Mouse (Mus musculus): ENCODE measurements at regions not wholly inside any gene's neighbourhood (a gene's known extent, or its start where the extent isn't known, plus 50 kb on each side); places are given as distances from the start of the nearest gene placed in this dataset.
"Not testable (repeated sequence)": the region's sequence is repeated elsewhere in the genome, so short reads cannot be mapped to it uniquely, and the experiment has no call there.

DNA sequence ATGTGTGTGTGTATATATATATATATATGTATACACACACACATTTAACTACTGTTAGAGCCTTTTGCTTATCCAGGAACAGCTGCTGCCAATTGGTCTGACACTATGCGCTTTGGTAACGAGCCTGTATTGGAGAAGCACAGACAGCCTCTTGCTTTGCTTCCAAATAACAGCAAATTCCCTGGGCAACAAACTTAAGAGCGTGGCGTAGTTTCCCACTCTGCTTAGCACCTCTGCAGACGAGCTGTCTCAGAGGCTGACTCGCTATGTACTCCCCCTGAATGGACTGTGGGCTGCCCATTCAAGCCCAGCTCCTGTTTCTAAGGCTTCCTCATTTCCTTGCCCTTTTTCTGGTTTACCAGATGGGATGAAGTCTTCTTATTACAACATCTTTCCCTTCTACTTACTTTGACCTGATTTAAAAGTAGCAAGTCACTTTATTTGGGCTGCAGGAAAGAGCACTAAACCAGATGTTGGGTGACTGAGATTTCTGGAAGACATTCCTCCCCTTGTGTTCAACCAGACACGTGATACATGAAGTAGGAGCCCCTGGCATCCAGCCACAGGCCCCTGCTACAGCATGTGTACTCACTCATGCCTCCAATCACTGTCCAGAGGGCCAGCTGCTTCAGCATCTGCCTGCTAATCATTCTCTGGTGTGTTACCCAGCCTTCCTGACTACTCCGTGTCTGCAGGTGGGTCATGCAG is 111.3 kb upstream of the Gmds start:
- Histone ChIP-seq H3K36me3 (ENCODE audit: control insufficient read depth, insufficient read depth) (no peaks in the 10 kb centered on the region), H3K9me3 (replicated peaks; ENCODE audit: control insufficient read depth, low read length) (no peaks in the 10 kb centered on the region), H3K27ac (ENCODE audit: low read length) (no peak overlapping the region), H3K4me1 (ENCODE audit: control insufficient read depth, insufficient read depth, low read length) (no peaks in the 10 kb centered on the region), H3K9ac (ENCODE audit: low read length) (no peak overlapping the region), H3K27me3 (ENCODE audit: control insufficient read depth, insufficient read depth, low read length) (no peaks in the 10 kb centered on the region), H3K4me2 (ENCODE audit: low read depth, low read length) (no peak overlapping the region), H3K4me3 (ENCODE audit: low read length) (no peak overlapping the region)
- WGBS, result 62% methylated on average over 8 of the region's 8 CpGs
- ATAC-seq (replicated peaks; ENCODE audit: extremely low read depth, insufficient read depth, low FRiP score), result no peak

GRCm38 (mm10) chr13:32444531-32444930 is 106.0 kb upstream of the Gmds start:
- no peaks in the 10 kb centered on the region for H3K36me3 ChIP-seq (ENCODE audit: control insufficient read depth, insufficient read depth)
- no peaks in the 10 kb centered on the region for H3K27me3 ChIP-seq (ENCODE audit: control insufficient read depth, insufficient read depth, low read length)
- H3K27ac ChIP-seq (ENCODE audit: low read length), result no peak overlapping the region
- no peak overlapping the region for H3K9ac ChIP-seq (ENCODE audit: low read length)
- H3K9me3 ChIP-seq (replicated peaks; ENCODE audit: control insufficient read depth, low read length), result no peaks in the 10 kb centered on the region
- no peaks in the 10 kb centered on the region for H3K4me1 ChIP-seq (ENCODE audit: control insufficient read depth, insufficient read depth, low read length)
- WGBS, result 58% methylated on average over 3 of the region's 3 CpGs
- no peak overlapping the region for H3K4me2 ChIP-seq (ENCODE audit: low read depth, low read length)
- H3K4me3 ChIP-seq (ENCODE audit: low read length), result no peak overlapping the region
- ATAC-seq (replicated peaks; ENCODE audit: extremely low read depth, insufficient read depth, low FRiP score), result no peak

DNA sequence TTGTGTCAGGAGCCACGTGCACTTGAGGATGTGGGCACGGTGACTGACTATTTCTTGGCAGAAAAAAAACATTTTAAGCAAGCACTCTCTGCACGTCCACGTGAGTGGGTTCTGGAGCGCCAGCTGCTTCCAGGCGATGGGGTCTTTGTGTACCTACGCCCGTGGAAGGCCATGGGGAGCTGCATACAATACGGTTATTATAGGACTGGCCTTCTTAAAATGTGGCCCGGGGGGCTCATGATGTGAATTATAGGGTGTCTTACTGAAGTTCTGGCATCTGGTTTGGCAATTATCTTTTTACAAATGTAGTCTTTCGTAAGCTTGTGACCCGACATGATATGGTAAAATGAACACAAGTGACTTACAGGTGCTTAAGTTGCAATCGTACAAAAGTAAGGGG is 103.5 kb upstream of the Gmds start:
- Histone ChIP-seq H3K9me3 (replicated peaks; ENCODE audit: control insufficient read depth, low read length) (no peaks in the 10 kb centered on the region), H3K4me1 (ENCODE audit: control insufficient read depth, insufficient read depth, low read length) (no peaks in the 10 kb centered on the region), H3K9ac (ENCODE audit: low read length) (no peak overlapping the region), H3K27me3 (ENCODE audit: control insufficient read depth, insufficient read depth, low read length) (no peaks in the 10 kb centered on the region), H3K4me3 (ENCODE audit: low read length) (no peak overlapping the region), H3K36me3 (ENCODE audit: control insufficient read depth, insufficient read depth) (no peaks in the 10 kb centered on the region), H3K4me2 (ENCODE audit: low read depth, low read length) (no peak overlapping the region), H3K27ac (ENCODE audit: low read length) (no peak overlapping the region)
- WGBS, result 86% methylated on average over 13 of the region's 13 CpGs
- ATAC-seq (replicated peaks; ENCODE audit: extremely low read depth, insufficient read depth, low FRiP score), result no peak

DNA sequence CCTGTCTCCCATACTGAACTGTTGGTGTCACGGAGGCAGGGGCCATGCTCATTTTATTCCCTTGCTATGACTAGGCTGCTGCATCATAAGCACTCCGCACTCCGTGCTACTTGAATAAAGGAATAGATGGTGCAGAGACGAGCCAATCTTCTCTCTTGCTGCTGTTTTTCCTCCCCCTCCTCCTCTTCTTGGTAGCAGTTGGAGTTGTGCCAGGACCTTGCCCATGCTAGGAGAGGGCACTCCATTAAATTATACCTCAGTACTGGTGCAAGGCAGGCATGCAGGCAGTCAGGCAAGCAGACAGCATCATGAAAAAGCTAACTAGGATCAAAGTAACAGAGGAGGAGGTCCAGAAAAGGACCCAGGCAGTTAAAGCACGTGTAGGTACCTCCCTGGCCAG is 96.6 kb upstream of the Gmds start:
- H3K9ac ChIP-seq (ENCODE audit: low read length), result no peak overlapping the region
- H3K9me3 ChIP-seq (replicated peaks; ENCODE audit: control insufficient read depth, low read length), result no peaks in the 10 kb centered on the region
- H3K4me3 ChIP-seq (ENCODE audit: low read length), result no peak overlapping the region
- H3K4me1 ChIP-seq (ENCODE audit: control insufficient read depth, insufficient read depth, low read length), result no peaks in the 10 kb centered on the region
- H3K27ac ChIP-seq (ENCODE audit: low read length), result no peak overlapping the region
- no peaks in the 10 kb centered on the region for H3K36me3 ChIP-seq (ENCODE audit: control insufficient read depth, insufficient read depth)
- 62% methylated on average over 5 of the region's 5 CpGs for WGBS
- no peaks in the 10 kb centered on the region for H3K27me3 ChIP-seq (ENCODE audit: control insufficient read depth, insufficient read depth, low read length)
- no peak overlapping the region for H3K4me2 ChIP-seq (ENCODE audit: low read depth, low read length)
- ATAC-seq (replicated peaks; ENCODE audit: extremely low read depth, insufficient read depth, low FRiP score), result no peak

DNA sequence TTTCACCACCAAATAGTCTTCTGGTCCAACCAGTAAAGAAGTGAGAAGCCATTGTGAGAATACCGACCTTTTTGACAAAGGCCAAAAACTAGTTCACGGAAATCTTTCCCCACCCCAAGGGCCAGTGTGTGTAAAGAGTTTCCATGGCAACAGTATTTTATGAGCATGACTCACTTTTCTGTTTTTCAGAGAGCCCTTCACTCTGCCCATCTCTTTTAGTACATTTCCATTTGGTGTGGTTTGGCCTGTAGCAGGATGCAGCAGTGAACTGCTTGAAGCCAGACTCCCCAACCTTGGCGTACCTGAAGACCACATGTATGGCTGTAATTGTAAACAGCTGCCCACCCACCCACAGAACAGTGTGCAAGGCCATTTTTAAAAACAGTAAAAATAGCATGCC is 89.9 kb upstream of the Gmds start:
- Histone ChIP-seq H3K36me3 (ENCODE audit: control insufficient read depth, insufficient read depth) (no peaks in the 10 kb centered on the region), H3K4me2 (ENCODE audit: low read depth, low read length) (no peak overlapping the region), H3K4me1 (ENCODE audit: control insufficient read depth, insufficient read depth, low read length) (no peaks in the 10 kb centered on the region), H3K9ac (ENCODE audit: low read length) (no peak overlapping the region), H3K4me3 (ENCODE audit: low read length) (no peak overlapping the region), H3K27me3 (ENCODE audit: control insufficient read depth, insufficient read depth, low read length) (no peaks in the 10 kb centered on the region), H3K9me3 (replicated peaks; ENCODE audit: control insufficient read depth, low read length) (no peaks in the 10 kb centered on the region), H3K27ac (ENCODE audit: low read length) (no peak overlapping the region)
- WGBS, result 73% methylated on average over 3 of the region's 3 CpGs
- no peak for ATAC-seq (replicated peaks; ENCODE audit: extremely low read depth, insufficient read depth, low FRiP score)

GRCm38 (mm10) chr13:32426906-32427305 is 88.4 kb upstream of the Gmds start:
- 63% methylated on average over 13 of the region's 13 CpGs for WGBS
- no peaks in the 10 kb centered on the region for H3K9me3 ChIP-seq (replicated peaks; ENCODE audit: control insufficient read depth, low read length)
- H3K9ac ChIP-seq (ENCODE audit: low read length), result no peak overlapping the region
- no peak overlapping the region for H3K4me2 ChIP-seq (ENCODE audit: low read depth, low read length)
- no peak for ATAC-seq (replicated peaks; ENCODE audit: extremely low read depth, insufficient read depth, low FRiP score)
- H3K4me1 ChIP-seq (ENCODE audit: control insufficient read depth, insufficient read depth, low read length), result no peaks in the 10 kb centered on the region
- H3K4me3 ChIP-seq (ENCODE audit: low read length), result no peak overlapping the region
- H3K36me3 ChIP-seq (ENCODE audit: control insufficient read depth, insufficient read depth), result no peaks in the 10 kb centered on the region
- H3K27me3 ChIP-seq (ENCODE audit: control insufficient read depth, insufficient read depth, low read length), result no peaks in the 10 kb centered on the region
- no peak overlapping the region for H3K27ac ChIP-seq (ENCODE audit: low read length)

DNA sequence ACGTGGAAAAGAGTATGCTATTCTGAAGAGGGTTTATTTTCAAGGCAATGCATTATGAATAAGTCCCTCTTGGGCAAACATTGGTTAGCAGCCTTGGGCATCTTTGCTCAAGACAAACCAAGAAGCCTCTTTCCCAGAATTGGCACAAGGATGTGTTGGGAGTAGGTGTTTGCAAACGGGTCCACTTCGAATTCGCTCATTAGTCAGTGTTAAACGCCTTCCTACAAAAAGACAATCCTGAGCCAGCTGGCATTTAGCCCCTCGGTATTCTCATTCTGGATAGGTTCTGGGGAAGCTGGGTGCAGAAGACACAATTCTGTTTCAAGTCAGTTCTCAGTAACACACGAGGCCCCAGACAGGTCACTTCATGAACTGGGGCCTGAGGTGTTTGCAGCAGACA is 87.7 kb upstream of the Gmds start:
- H3K9ac ChIP-seq (ENCODE audit: low read length), result no peak overlapping the region
- H3K27me3 ChIP-seq (ENCODE audit: control insufficient read depth, insufficient read depth, low read length), result no peaks in the 10 kb centered on the region
- no peaks in the 10 kb centered on the region for H3K4me1 ChIP-seq (ENCODE audit: control insufficient read depth, insufficient read depth, low read length)
- no peaks in the 10 kb centered on the region for H3K36me3 ChIP-seq (ENCODE audit: control insufficient read depth, insufficient read depth)
- no peak overlapping the region for H3K4me2 ChIP-seq (ENCODE audit: low read depth, low read length)
- WGBS, result 74% methylated on average over 7 of the region's 7 CpGs
- H3K4me3 ChIP-seq (ENCODE audit: low read length), result no peak overlapping the region
- no peak for ATAC-seq (replicated peaks; ENCODE audit: extremely low read depth, insufficient read depth, low FRiP score)
- H3K27ac ChIP-seq (ENCODE audit: low read length), result no peak overlapping the region
- no peaks in the 10 kb centered on the region for H3K9me3 ChIP-seq (replicated peaks; ENCODE audit: control insufficient read depth, low read length)

DNA sequence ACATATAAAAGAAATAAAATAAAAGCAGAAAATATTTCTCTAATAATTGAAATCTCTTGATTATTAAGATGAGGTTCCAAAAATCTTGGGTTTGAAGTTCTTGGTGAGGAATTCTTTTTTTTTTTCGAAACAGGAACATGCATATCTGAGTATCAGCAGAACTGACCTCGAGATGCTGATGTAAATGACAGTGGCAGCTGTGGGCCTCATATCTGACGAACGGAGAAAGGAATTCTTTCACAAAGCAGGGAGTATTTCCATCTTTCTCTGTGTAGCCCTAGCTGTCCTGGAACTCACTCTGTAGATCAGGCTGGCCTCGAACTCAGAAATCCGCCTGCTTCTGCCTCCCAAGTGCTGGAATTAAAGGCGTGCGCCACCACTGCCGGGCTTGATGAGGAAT is 86.0 kb upstream of the Gmds start:
- H3K4me3 ChIP-seq (ENCODE audit: low read length); H3K27ac ChIP-seq (ENCODE audit: low read length); H3K9me3 ChIP-seq (replicated peaks; ENCODE audit: control insufficient read depth, low read length); ATAC-seq (replicated peaks; ENCODE audit: extremely low read depth, insufficient read depth, low FRiP score); H3K4me2 ChIP-seq (ENCODE audit: low read depth, low read length); H3K36me3 ChIP-seq (ENCODE audit: control insufficient read depth, insufficient read depth); H3K27me3 ChIP-seq (ENCODE audit: control insufficient read depth, insufficient read depth, low read length); H3K4me1 ChIP-seq (ENCODE audit: control insufficient read depth, insufficient read depth, low read length); H3K9ac ChIP-seq (ENCODE audit: low read length): not testable (repeated sequence)
- 87% methylated on average over 9 of the region's 9 CpGs for WGBS

- H3K4me1 ChIP-seq (ENCODE audit: control insufficient read depth, insufficient read depth, low read length), result no peaks in the 10 kb centered on the region
- H3K36me3 ChIP-seq (ENCODE audit: control insufficient read depth, insufficient read depth), result no peaks in the 10 kb centered on the region
- no peaks in the 10 kb centered on the region for H3K27me3 ChIP-seq (ENCODE audit: control insufficient read depth, insufficient read depth, low read length)
- 52% methylated on average over 2 of the region's 2 CpGs for WGBS
- no peak overlapping the region for H3K4me2 ChIP-seq (ENCODE audit: low read depth, low read length)
- ATAC-seq (replicated peaks; ENCODE audit: extremely low read depth, insufficient read depth, low FRiP score), result no peak
- H3K27ac ChIP-seq (ENCODE audit: low read length), result no peak overlapping the region
- no peaks in the 10 kb centered on the region for H3K9me3 ChIP-seq (replicated peaks; ENCODE audit: control insufficient read depth, low read length)
- no peak overlapping the region for H3K4me3 ChIP-seq (ENCODE audit: low read length)
- no peak overlapping the region for H3K9ac ChIP-seq (ENCODE audit: low read length)
These were observed 83.9 kb upstream of the Gmds start for GRCm38 (mm10) chr13:32422485-32422884.

All from heart, embryonic 16.5 days (tissue).